Mouse (Mus musculus): ENCODE results near the gene Pomp. TPM values are rescaled to one million over a fixed set of nuclear protein-coding genes. Genes with fewer than 3 reads are reported as not detected.

The Pomp gene
- polyA plus RNA-seq (2021; fragmentation: Nextera tagmentation) = 315 and 498 TPM in 2 replicates
- long read RNA-seq, experiment 1, transcript Pomp-201 (6 exons, 1,579 nt) = major isoform, 116 of 126 reads
- long read RNA-seq, experiment 1, partial matches to known transcripts = 3 of 126 reads
- long read RNA-seq, experiment 1, other reads (novel, unspliced or antisense) = 6 of 126 reads
- long read RNA-seq, experiment 2, transcript Pomp-201 (6 exons, 1,579 nt) = major isoform, 337 of 383 reads
- long read RNA-seq, experiment 2, transcript Pomp-206 (2 exons, 332 nt) = minor isoform, 7 of 383 reads
- long read RNA-seq, experiment 2, partial matches to known transcripts = 30 of 383 reads
- long read RNA-seq, experiment 2, other reads (novel, unspliced or antisense) = 8 of 383 reads

GRCm38 (mm10) chr5:147860449-147861261, at the start of gene Pomp:
Gene Pomp (plus strand): TSS chr5:147860461.

GRCm38 (mm10) chr5:147894455-147895076, 34.3 kb downstream of the Pomp start, which contains the start of gene Slc46a3:
Gene Slc46a3 (minus strand): TSS chr5:147894815.

Other genes with a start within 250 kb of the Pomp start
- gene Flt1, start 134.4 kb upstream of the Pomp start, polyA plus RNA-seq (2021; fragmentation: Nextera tagmentation) = 10.5 and 10.7 TPM in 2 replicates
- gene Slc46a3, start 34.4 kb downstream of the Pomp start, polyA plus RNA-seq (2021; fragmentation: Nextera tagmentation) = 6.6 and 10.1 TPM in 2 replicates
- gene Mtus2, start 96.9 kb downstream of the Pomp start, polyA plus RNA-seq (2021; fragmentation: Nextera tagmentation) = 20.6 and 23.3 TPM in 2 replicates